Mouse (Mus musculus): Measurements from ENCODE around the gene Tmie.

GRCm38 (mm10) chr9:110844206-110844605 lies 35.7 kb downstream of the Tmie start, which contains the start of gene Prss46:
- TF ChIP-seq CTCF (IDR thresholded peaks at IDR 0.05; ENCODE audit: insufficient read depth, low read length) = no peak
- no peak for TF ChIP-seq POLR2A (IDR thresholded peaks at IDR 0.05; ENCODE audit: borderline replicate concordance, extremely low read depth, low read depth, low read length)

All from lung, adult 2 months (tissue).